Mouse (Mus musculus): ENCODE data around the gene Ift20.

DNA sequence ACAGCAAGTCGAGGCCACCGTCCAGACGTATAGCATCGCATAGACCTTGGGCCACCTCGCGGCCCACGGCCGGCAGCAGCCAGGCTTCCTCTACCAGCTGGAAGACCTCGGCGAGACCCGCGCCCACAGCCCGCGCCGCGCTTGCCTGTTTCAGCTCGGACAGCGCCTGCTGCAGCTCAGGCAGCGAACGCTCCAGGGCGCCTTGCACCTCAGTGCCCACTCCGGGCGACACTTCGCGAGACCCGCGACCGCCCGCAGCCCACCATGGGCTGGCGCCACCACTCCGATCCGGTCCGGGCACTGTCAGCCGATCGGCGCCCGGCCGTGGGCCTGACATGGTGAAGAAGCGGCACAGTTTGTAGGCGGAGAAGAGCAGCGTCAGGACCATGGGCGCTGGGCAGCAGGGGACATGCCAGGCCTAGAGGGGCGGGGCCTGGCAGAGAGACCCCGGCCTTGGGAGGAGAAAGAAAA, 39.1 kb upstream of the Ift20 start:
- TF ChIP-seq CTCF (IDR thresholded peaks at IDR 0.05; ENCODE audit: borderline replicate concordance, control insufficient read depth, extremely low read depth, insufficient read depth, low read length, poor library complexity) (0 out of 2 replicates have a peak, but pooled peaks have one; percentile 13), POLR2A (IDR thresholded peaks at IDR 0.05; ENCODE audit: control insufficient read depth, extremely low read depth, insufficient read depth, low read length, poor library complexity) (no peak)

All from thymus, adult 2 months (tissue).